Mouse (Mus musculus) hindbrain, embryonic 14.5 days (tissue): Measurements from ENCODE around the gene Kazn. TPM values are rescaled to one million over a fixed set of nuclear protein-coding genes. Genes with fewer than 3 reads are reported as not detected.
A peak's percentile ranks its signal among the peaks of the same experiment; 100 is the strongest.

Experiments
- ATAC-seq: fragments of 200-750 bp; cut with Nextera tagmentation; 2 replicates; pipeline ENCODE4 v1.8.0; 2017; ENCODE audit warnings: moderate number of reproducible peaks, mild to moderate bottlenecking, moderate TSS enrichment, moderate library complexity; ENCODE audit not compliant: low FRiP score
- DNase-seq: peaks from one replicate; pipeline ENCODE4 v3.0.0-alpha.2; 2015; ENCODE audit warnings: low spot score
- H3K27ac ChIP-seq: fragments of 300-500 bp; sonication (generic); 2 replicates; pipeline ENCODE4 v1.5.1; 2014; ENCODE audit warnings: mild to moderate bottlenecking, moderate library complexity
- H3K27me3 ChIP-seq: fragments of 300-500 bp; sonication (generic); 2 replicates; pipeline ENCODE4 v1.6.1; 2014; ENCODE audit warnings: mild to moderate bottlenecking, low read length, mixed read lengths; ENCODE audit not compliant: control insufficient read depth, insufficient read depth
- H3K36me3 ChIP-seq: fragments of 300-500 bp; sonication (generic); replicated peaks from 2 replicates; pipeline ENCODE4 v1.6.1; 2014; ENCODE audit not compliant: control insufficient read depth, insufficient read depth
- H3K4me1 ChIP-seq: fragments of 300-500 bp; sonication (generic); replicated peaks from 2 replicates; pipeline ENCODE4 v1.6.1; 2014; ENCODE audit warnings: antibody characterized with exemption, low read length, mixed read lengths; ENCODE audit not compliant: control insufficient read depth, insufficient read depth
- H3K4me2 ChIP-seq: fragments of 300-500 bp; sonication (generic); replicated peaks from 2 replicates; pipeline ENCODE4 v1.6.1; 2014; ENCODE audit warnings: mild to moderate bottlenecking, moderate library complexity
- H3K4me3 ChIP-seq: fragments of 300-500 bp; sonication (generic); replicated peaks from 2 replicates; pipeline ENCODE4 v1.5.1; 2014; ENCODE audit warnings: mild to moderate bottlenecking, low read length
- H3K9ac ChIP-seq: fragments of 300-500 bp; sonication (generic); 2 replicates; pipeline ENCODE4 v1.6.1; 2014
- H3K9me3 ChIP-seq: fragments of 300-500 bp; sonication (generic); 2 replicates; pipeline ENCODE4 v1.6.1; 2016; ENCODE audit warnings: low read length; ENCODE audit not compliant: control insufficient read depth
- WGBS: fragments of 180-500 bp; shearing (Covaris S2); extraction: QIAGEN DNeasy Blood & Tissue Kit; methylation state at CpG from one replicate; pipeline ENCODE4 v1.1.7; 2014; 5-methylcytosine and 5-hydroxymethylcytosine counted together
- polyA plus RNA-seq: library from polyadenylated mRNA; unstranded; fragments of >200 nt; fragmentation: Nextera tagmentation; extraction: Ambion mirVana; gene quantifications from 2 replicates; pipeline ENCODE4 v1.2.1, GENCODE M21; 2014

Gene Kazn
- polyA plus RNA-seq, 1 experiment from 2014 or later = 18.5 TPM

DNA sequence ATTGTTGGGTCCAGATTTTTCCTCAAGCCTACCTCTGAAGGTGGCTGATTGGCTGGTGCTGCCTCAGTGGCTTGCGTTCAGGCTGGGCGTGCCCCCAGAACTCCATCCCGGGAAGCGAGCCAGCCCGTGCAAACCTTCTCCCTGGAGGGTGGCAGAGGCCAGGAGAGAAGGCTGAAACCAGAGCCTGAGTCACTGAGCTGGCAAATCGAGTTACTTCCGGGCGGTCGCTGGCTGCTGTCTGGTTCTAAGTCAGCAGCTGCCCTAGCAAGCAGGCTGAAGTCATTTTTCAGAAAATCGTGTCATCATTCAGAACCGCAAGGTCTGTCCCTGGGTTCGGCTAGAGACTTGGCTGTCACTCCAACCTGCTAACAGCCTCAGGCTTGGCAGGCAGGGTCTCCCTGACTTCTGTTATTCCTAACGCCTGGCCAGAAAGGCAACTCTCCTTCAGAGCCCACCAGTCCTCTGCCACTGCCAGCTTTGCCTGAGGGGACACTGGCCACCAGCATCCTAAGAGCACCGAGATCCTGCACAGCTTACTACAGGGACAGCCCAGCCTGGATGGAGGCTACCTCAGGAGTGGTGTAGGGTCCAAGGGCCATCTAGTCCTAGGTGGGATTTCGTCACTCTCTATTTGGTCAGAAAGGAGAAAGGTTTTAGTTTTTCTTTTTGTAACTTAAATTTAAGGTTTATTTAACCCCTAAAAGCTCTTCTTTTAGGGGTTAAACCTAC, 143.5 kb downstream of the Kazn start:
- H3K4me3 ChIP-seq = no peak overlapping the region
- H3K27me3 ChIP-seq = no peaks in the 10 kb centered on the region
- H3K4me1 ChIP-seq = 0 out of 2 replicates have a peak, but pooled peaks cover 5% of the 10 kb centered on the region
- DNase-seq (peak; percentile 54), ATAC-seq (peak; percentile 57; the same call in 1 of the 2 replicates)
- 41% methylated on average over 15 of the region's 15 CpGs for WGBS
- H3K4me2 ChIP-seq = no peak overlapping the region
- H3K9me3 ChIP-seq = no peaks in the 10 kb centered on the region
- no peak overlapping the region for H3K9ac ChIP-seq
- no peak overlapping the region; the same call in 1 of the 2 replicates for H3K27ac ChIP-seq
- H3K36me3 ChIP-seq = no peaks in the 10 kb centered on the region

DNA sequence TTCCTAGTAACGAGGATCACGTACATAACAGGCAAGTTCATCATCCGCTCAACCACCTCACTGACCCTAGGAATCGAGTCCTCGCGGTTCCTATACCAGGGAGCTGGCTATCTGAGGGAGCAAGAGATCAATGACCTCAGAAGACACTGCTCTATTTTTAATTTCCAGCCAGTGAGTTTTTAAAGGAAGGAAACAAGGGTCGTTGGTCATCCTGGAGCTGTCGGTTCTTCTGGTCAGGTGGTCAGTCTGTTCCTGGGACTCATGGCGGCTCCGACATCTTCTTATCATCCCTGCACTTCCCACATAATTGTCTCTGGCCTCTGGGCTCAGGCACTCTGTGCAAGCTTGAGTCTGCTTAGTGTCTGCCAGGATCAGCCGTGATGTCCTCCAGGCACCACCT, 144.8 kb downstream of the Kazn start:
- H3K36me3 ChIP-seq = no peaks in the 10 kb centered on the region
- 0 out of 2 replicates have a peak, but pooled peaks cover 5% of the 10 kb centered on the region for H3K4me1 ChIP-seq
- H3K4me3 ChIP-seq = no peak overlapping the region
- H3K27me3 ChIP-seq = no peaks in the 10 kb centered on the region
- no peak for ATAC-seq
- no peak overlapping the region for H3K4me2 ChIP-seq
- 88% methylated on average over 11 of the region's 11 CpGs for WGBS
- no peak overlapping the region for H3K27ac ChIP-seq
- no peak for DNase-seq
- no peak overlapping the region for H3K9ac ChIP-seq
- H3K9me3 ChIP-seq = no peaks in the 10 kb centered on the region

DNA sequence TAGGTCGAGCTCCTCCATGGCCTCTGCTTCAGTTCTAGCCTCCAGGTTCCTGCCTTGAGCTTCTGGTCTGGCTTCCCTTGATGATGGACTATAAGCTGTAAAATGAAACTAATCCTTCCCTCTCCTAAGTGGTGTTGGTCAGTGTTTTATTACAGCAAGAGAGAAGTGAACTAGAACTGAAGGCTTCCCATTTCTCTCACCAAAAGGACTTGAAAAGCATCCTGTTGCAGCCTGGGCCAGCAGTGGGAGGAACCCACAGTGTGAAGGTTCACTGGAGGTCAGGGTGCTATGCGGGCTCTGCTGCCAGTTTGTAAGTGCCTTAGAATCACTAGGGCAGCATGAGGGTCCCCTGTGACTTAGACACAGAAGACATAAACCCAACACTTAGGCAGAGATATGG, 148.1 kb downstream of the Kazn start:
- ATAC-seq (no peak), DNase-seq (no peak)
- H3K4me2 ChIP-seq = no peak overlapping the region
- H3K4me3 ChIP-seq = no peak overlapping the region
- peaks cover 3% of the 10 kb centered on the region; the same call in 1 of the 2 replicates for H3K27me3 ChIP-seq
- no peaks in the 10 kb centered on the region for H3K36me3 ChIP-seq
- 70% methylated on average over 2 of the region's 2 CpGs for WGBS
- no peak overlapping the region for H3K9ac ChIP-seq
- H3K4me1 ChIP-seq = 0 out of 2 replicates have a peak, but pooled peaks cover 5% of the 10 kb centered on the region
- H3K27ac ChIP-seq = no peak overlapping the region
- no peaks in the 10 kb centered on the region for H3K9me3 ChIP-seq

DNA sequence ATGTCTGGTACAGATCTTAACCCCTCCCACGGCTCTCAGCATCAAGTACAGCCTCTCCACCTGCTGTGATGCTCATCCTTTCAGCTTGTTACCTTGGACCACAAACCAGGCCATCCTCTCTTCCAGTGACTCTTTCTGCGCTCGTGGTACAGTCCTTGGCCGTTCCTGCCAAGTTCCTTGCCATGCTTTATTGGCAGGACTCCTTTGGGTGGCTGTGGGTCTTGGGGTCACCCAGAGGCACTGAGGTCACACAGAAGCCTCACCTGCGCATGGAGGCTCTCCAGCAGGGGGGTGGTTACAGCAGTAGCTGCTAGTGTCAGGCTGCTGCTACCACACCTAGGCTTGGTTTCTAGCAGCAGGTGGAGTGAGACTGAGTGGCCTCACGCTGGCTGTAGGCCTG, 149.2 kb downstream of the Kazn start:
- 76% methylated on average over 6 of the region's 6 CpGs for WGBS
- no peaks in the 10 kb centered on the region for H3K4me1 ChIP-seq
- H3K27ac ChIP-seq = no peak overlapping the region
- no peak overlapping the region for H3K4me2 ChIP-seq
- H3K36me3 ChIP-seq = no peaks in the 10 kb centered on the region
- DNase-seq (no peak), ATAC-seq (no peak)
- peaks cover 13% of the 10 kb centered on the region for H3K27me3 ChIP-seq
- H3K4me3 ChIP-seq = no peak overlapping the region
- H3K9me3 ChIP-seq = no peaks in the 10 kb centered on the region
- H3K9ac ChIP-seq = no peak overlapping the region

DNA sequence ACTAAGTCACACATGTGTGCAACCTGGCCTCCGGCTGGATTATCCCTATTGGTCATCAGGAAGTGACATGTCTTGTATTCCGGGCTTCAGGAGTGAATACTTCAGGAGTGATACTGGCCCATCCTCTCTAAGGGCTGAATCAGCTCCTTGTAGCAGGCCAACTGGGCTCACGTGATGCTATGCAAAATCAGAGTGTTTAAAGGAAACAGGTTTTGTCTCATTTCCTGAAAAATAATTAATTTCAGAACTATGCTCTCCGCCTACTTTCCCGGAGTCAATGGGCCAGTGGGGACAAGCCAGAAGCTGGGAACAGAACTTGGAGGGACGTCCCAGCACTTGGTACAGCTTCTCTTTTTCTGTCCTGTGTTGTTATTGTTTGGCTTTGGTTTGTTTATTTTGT, 150.4 kb downstream of the Kazn start:
- H3K27ac ChIP-seq = no peak overlapping the region
- DNase-seq (no peak), ATAC-seq (no peak)
- no peaks in the 10 kb centered on the region for H3K9me3 ChIP-seq
- no peak overlapping the region for H3K4me3 ChIP-seq
- no peak overlapping the region for H3K4me2 ChIP-seq
- peaks cover 24% of the 10 kb centered on the region for H3K27me3 ChIP-seq
- WGBS = 62% methylated on average over 6 of the region's 6 CpGs
- no peak overlapping the region for H3K9ac ChIP-seq
- peaks cover 7% of the 10 kb centered on the region; the same call in 1 of the 2 replicates for H3K4me1 ChIP-seq
- no peaks in the 10 kb centered on the region for H3K36me3 ChIP-seq

DNA sequence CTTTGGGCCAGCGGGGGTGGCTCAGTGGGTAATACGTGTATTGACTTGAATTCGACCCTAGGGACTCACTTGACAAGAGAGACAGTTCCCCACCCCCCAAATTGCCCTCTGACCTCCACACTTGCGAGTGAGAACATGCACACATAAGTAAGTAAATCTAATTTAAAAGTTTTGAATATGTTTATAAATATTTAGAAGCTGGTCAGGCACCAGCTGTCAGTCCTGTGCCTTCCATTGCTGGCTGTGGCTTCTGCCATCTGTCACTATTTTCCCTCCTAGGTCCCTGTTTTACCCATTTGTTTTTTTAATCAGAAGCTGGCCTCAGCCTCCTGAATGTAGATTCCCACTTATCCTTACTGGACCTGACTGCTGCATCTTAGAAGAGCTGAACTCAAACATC, 150.8 kb downstream of the Kazn start:
- ATAC-seq (no peak), DNase-seq (no peak)
- no peak overlapping the region for H3K4me2 ChIP-seq
- H3K9me3 ChIP-seq = no peaks in the 10 kb centered on the region
- H3K4me3 ChIP-seq = no peak overlapping the region
- H3K27me3 ChIP-seq = peaks cover 25% of the 10 kb centered on the region
- H3K27ac ChIP-seq = no peak overlapping the region
- no peaks in the 10 kb centered on the region for H3K36me3 ChIP-seq
- no peak overlapping the region for H3K9ac ChIP-seq
- 20% methylated on average over 4 of the region's 4 CpGs for WGBS
- peaks cover 7% of the 10 kb centered on the region; the same call in 1 of the 2 replicates for H3K4me1 ChIP-seq

DNA sequence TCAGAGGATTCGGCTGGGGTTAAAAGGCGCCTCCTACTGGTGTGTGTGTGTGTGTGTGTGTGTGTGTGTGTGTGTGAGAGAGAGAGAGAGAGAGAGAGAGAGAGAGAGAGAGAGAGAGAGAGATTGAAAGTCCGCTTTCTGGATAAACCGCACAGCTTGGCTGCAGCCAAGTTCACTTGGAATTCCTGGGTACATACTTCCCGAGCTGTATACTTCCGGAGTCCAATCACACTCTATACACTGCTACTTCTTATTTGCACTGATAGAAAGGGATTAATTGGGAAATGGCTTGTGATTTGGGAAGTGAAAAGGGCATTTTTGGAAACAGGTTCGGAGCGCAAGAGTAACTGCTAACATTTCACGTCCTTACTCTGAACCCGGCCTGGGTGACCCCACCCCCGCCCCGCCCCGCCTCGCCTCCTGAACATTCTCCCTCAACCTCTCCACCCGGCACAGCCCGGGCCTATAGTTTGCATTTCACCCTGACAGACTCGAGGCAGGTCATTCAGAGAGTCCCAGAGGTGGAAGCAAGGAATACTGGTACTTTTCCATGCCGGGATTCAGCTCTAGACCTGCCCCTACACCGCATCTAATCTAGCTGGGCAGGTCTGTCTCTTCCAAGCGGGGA, 154.2 kb downstream of the Kazn start:
- ATAC-seq = no peak
- DNase-seq = no peak
- no peak overlapping the region for H3K27ac ChIP-seq
- H3K36me3 ChIP-seq = no peaks in the 10 kb centered on the region
- 5% methylated on average over 20 of the region's 20 CpGs for WGBS
- peaks cover 28% of the 10 kb centered on the region for H3K27me3 ChIP-seq
- peaks cover 7% of the 10 kb centered on the region; the same call in 1 of the 2 replicates for H3K4me1 ChIP-seq
- no peak overlapping the region for H3K9ac ChIP-seq
- peak overlapping the region; percentile 48 for H3K4me3 ChIP-seq
- peak overlapping the region; percentile 86 for H3K4me2 ChIP-seq
- no peaks in the 10 kb centered on the region for H3K9me3 ChIP-seq

GRCm38 (mm10) chr4:142084131-142084899, 154.9 kb downstream of the Kazn start, which contains the start of gene Tmem51:
Tmem51 (minus strand) TSS chr4:142084304.
- peaks cover 7% of the 10 kb centered on the region; the same call in 1 of the 2 replicates for H3K4me1 ChIP-seq

DNA sequence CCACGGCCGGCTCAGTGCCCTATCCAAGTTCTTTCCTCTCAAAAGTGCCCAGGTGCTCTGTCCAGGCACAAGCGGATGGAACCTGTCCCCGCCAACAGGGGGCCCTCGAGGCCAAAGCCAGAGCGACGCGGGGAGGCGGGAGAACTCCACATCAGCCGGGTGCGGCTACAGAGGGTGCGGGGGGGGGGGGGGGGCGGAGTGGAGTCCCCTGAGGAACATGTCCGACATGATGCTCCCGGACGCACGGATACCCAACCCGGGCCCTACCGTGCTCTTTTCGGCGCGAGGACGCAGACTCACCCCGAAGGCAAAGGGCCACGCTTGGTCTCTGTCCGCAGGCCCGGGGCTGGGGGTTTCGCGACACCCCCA, 155.5 kb downstream of the Kazn start:
- Histone ChIP-seq H3K4me3 (peak overlapping the region; percentile 48), H3K9me3 (no peaks in the 10 kb centered on the region), H3K9ac (peak overlapping the region; percentile 56), H3K27me3 (peaks cover 28% of the 10 kb centered on the region), H3K4me1 (peaks cover 7% of the 10 kb centered on the region; the same call in 1 of the 2 replicates), H3K4me2 (peak overlapping the region; percentile 86), H3K27ac (no peak overlapping the region), H3K36me3 (no peaks in the 10 kb centered on the region)
- DNase-seq (peak; percentile 58), ATAC-seq (peak; percentile 44; the same call in 1 of the 2 replicates)
- under 1% methylated on average over 23 of the region's 29 CpGs for WGBS

More at GRCm38 (mm10) chr4:142084131-142084899, 154.9 kb downstream of the Kazn start, which contains the start of gene Tmem51:
- no peak for DNase-seq
- peak within 1 kb of the TSS; percentile 48 for H3K4me3 ChIP-seq
- H3K36me3 ChIP-seq = no peaks in the 10 kb centered on the region
- peak; percentile 72; the same call in 1 of the 2 replicates for ATAC-seq
- H3K4me2 ChIP-seq = peak within 1 kb of the TSS; percentile 86
- no peak within 1 kb of the TSS for H3K27ac ChIP-seq
- peak within 1 kb of the TSS; percentile 56 for H3K9ac ChIP-seq
- peaks cover 28% of the 10 kb centered on the region for H3K27me3 ChIP-seq
- under 1% methylated on average over 51 of the region's 52 CpGs for WGBS
- no peaks in the 10 kb centered on the region for H3K9me3 ChIP-seq
